Mouse (Mus musculus): Measurements from ENCODE around the gene Tmed8. TPM values are rescaled to one million over a fixed set of nuclear protein-coding genes. Genes with fewer than 3 reads are reported as not detected.

The Tmed8 gene
- total RNA-seq, 4 experiments from 2014 or later = 33.4 to 42.5 (median 35.5) TPM

DNA sequence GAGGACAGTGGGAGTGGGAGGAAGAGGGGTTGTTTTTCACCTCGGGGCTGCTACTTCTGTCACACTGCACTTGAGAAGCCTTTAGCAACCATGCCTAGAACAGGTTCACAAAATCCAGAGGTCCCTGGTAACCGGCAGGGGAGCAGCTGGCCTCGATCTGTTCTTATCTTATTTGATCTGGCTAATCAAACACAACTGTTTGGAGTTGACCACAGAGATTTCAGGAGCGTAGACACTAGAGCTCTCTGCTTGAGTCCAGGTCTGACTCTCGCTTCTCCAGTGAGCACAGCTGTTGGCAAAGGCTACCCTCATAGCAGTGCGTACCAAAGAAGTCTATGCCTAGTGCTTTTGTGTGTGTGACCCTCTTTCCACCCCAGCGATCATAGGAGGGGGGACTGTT is 42.2 kb downstream of the Tmed8 start:
- DNase-seq = no peak

DNA sequence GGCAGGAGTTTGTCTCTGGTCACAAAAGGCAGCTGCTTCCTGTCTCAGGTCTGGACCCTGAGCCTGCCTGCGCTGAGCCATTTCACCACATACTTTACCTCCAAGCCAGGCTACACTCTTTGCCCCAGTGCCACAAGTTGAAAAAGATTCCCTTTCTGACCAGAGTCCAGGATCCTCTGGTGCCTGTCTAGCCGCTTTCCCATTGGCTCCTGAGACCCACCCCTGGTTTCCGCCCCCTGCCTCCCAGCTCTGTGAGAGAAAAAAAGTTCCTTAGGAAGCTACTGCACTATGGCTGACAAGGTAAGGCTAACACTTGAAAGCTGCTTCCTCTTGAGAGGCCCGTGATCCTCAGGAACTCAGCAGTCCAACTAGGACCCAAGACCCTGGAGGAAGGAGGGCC is 42.9 kb downstream of the Tmed8 start:
- DNase-seq = no peak

DNA sequence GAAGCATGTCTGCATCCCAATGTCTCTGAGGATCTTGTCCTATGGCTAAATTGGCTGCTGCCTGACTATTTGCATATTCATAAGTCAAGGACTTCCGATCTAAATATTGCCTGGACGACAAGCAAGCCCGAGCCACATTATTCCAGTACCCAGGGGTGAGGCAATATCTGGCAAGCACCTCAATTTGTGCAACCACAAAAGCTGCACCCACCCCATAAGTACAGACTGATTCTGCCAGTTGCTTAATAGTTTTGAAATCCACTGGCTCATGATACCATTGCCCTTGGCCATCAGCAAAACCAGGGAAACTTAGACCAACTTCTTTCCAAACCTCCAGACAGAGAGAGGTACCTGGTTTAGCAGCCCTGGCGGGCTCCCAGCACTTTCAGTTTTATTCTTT is 45.8 kb downstream of the Tmed8 start:
- peak; percentile 72 for DNase-seq

- DNase-seq = no peak
Measured at GRCm38 (mm10) chr12:87149471-87149870, 50.8 kb downstream of the Tmed8 start.

DNA sequence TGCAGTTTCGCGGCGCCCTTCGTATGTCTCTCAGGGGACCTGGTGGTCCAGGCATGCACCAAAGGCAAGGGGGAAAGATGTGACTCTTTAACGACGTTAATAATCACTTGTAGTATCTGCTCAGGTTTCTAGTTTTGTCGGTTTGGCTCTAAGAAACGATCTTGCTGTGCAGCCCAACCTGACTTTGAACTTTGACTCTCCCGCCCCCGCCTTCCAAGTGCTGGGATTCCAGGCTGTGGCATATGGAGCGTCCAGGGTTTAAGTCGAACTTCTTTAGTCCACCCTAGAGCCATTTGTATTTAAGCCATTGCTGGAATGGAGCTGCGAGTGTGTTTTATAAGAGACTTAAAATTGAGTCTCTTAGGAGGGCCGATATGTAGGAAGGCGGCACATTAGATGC is 52.1 kb downstream of the Tmed8 start:
- no peak for DNase-seq

GRCm38 (mm10) chr12:87147395-87148089 is 52.7 kb downstream of the Tmed8 start, which contains the start of gene Pomt2:
Pomt2 (minus strand) TSS chr12:87147968.
- DNase-seq = peak; percentile 96

GRCm38 (mm10) chr12:87146966-87147365 is 53.3 kb downstream of the Tmed8 start, which contains the start of gene Gstz1:
Gstz1 (plus strand) TSS chr12:87147165.
- DNase-seq = peak; percentile 87

- no peak for DNase-seq
Measured at GRCm38 (mm10) chr12:87142156-87142555, 58.1 kb downstream of the Tmed8 start.

- no peak for DNase-seq
Measured at GRCm38 (mm10) chr12:87138768-87139167, 61.5 kb downstream of the Tmed8 start.

DNA sequence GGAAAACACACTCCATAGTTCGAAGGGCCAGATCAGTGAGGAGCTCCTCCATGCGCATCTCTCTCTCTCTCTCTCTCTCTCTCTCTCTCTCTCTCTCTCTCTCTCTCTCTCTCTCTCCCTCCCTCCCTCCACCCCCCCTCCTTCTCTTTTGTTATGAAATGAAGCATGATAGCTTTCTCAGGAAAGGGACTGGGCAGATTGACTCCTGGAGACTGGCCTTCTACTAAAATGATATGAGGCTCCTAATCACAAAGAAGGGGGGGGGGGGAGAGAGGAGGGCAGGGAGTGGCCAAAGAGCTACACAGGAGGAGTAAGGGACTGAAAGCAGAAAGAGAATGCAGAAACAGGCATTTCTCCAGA is 61.9 kb downstream of the Tmed8 start:
- no peak for DNase-seq

- DNase-seq = no peak
Measured at GRCm38 (mm10) chr12:87137439-87138341, 62.6 kb downstream of the Tmed8 start.

DNA sequence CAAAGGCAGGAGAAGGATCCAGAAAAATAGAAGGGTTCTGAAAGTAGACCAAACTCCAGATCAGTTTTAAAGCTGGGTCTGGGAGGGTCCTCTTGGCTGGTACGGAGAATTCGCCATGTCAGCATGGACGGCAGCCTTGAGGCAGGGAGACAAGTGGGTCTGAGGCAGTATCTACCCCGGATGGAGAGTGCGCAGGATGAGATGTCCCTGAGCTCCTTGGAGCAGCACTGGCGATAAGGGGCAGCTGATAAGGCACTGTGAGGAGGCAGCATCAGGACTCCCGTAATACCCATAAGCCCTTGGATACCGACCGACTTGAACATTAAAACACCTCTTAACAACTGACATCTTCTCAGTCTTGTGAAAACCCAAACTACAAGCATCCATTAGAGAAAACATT is 67.5 kb downstream of the Tmed8 start:
- no peak for DNase-seq

- DNase-seq = no peak
Measured at GRCm38 (mm10) chr12:87132210-87132609, 68.0 kb downstream of the Tmed8 start.

- DNase-seq = no peak
Measured at GRCm38 (mm10) chr12:87131619-87132018, 68.6 kb downstream of the Tmed8 start.

- no peak for DNase-seq
Measured at GRCm38 (mm10) chr12:87131181-87131580, 69.1 kb downstream of the Tmed8 start.

GRCm38 (mm10) chr12:87130224-87130623 is 70.0 kb downstream of the Tmed8 start:
- DNase-seq = no peak

GRCm38 (mm10) chr12:87127256-87127655 is 73.0 kb downstream of the Tmed8 start:
- no peak for DNase-seq

- DNase-seq = no peak
Measured at GRCm38 (mm10) chr12:87121918-87122589, 78.2 kb downstream of the Tmed8 start.

Other genes with a start within 250 kb of the Tmed8 start
- 1 to 10 TPM; 1.8 to 4.7 (median 3.0) TPM for gene Zdhhc22, start 210.0 kb downstream of the Tmed8 start, total RNA-seq (2022)
- gene Tmem63c, start 179.1 kb downstream of the Tmed8 start, total RNA-seq (2022) = 1 to 10 TPM; 2.3 to 4.8 (median 3.1) TPM
- gene Ngb, start 97.9 kb downstream of the Tmed8 start, total RNA-seq (2022) = 1 to 10 TPM; 3.8 to 6.8 (median 5.4) TPM
- 100 to 1,000 TPM in 3 of 4 experiments, 10 to 100 TPM in 1; 96.8 to 133 (median 104) TPM for gene Gstz1, start 53.3 kb downstream of the Tmed8 start, total RNA-seq (2022)
- gene Pomt2, start 52.5 kb downstream of the Tmed8 start, total RNA-seq (2022) = 10 to 100 TPM; 14.5 to 16.6 (median 15.7) TPM
- 1 to 10 TPM; 1.0 to 2.2 (median 1.7) TPM for gene Samd15, start 731 bp downstream of the Tmed8 start, total RNA-seq (2022)
- gene Noxred1, start 38.3 kb upstream of the Tmed8 start, total RNA-seq (2022) = under 1 TPM in 3 of 4 experiments, not detected in 1; 0.29 to 0.55 (median 0.35) TPM
- 10 to 100 TPM; 34.6 to 53.1 (median 43.5) TPM for gene Vipas39, start 65.8 kb upstream of the Tmed8 start, total RNA-seq (2022)
- gene Ahsa1, start 66.0 kb upstream of the Tmed8 start, total RNA-seq (2022) = 100 to 1,000 TPM; 120 to 228 (median 142) TPM
- gene Ism2, start 99.3 kb upstream of the Tmed8 start, total RNA-seq (2022) = under 1 TPM in 2 of 4 experiments, not detected in 2; 0.28 to 0.32 TPM
- 100 to 1,000 TPM; 224 to 333 (median 255) TPM for gene Sptlc2, start 187.9 kb upstream of the Tmed8 start, total RNA-seq (2022)
- gene Slirp, start 243.4 kb upstream of the Tmed8 start, total RNA-seq (2022) = 100 to 1,000 TPM; 156 to 205 (median 191) TPM
- gene Alkbh1, start 243.6 kb upstream of the Tmed8 start, total RNA-seq (2022) = 10 to 100 TPM; 16.4 to 28.3 (median 21.9) TPM

Data from adrenal gland, adult 8-10 months (tissue).